Mouse (Mus musculus) heart, adult 2 months (tissue): ENCODE data around the gene D7Ertd443e. TPM values are rescaled to one million over a fixed set of nuclear protein-coding genes. Genes with fewer than 3 reads are reported as not detected.

ENCODE experiments used
- DNase-seq, 2 experiments: peaks; one replicate each; pipeline ENCODE4 v3.0.0; 2021
- H3K27ac ChIP-seq: fragments of 200-600 bp; 2 replicates; pipeline ENCODE4 v1.8.1; 2022
- H3K27me3 ChIP-seq: fragments of 200-500 bp; 2 replicates; pipeline ENCODE4 v1.6.1; 2012; ENCODE audit warnings: mild to moderate bottlenecking, low read length, inconsistent platforms, mixed read lengths; ENCODE audit not compliant: control insufficient read depth, insufficient read depth
- H3K36me3 ChIP-seq: fragments of 200-500 bp; 2 replicates; pipeline ENCODE4 v1.6.1; 2012; ENCODE audit warnings: low read length, inconsistent platforms; ENCODE audit not compliant: control insufficient read depth, insufficient read depth
- H3K4me1 ChIP-seq: fragments of 200-500 bp; 2 replicates; pipeline ENCODE4 v1.6.1; 2011; ENCODE audit warnings: low read length; ENCODE audit not compliant: control insufficient read depth, insufficient read depth
- H3K4me3 ChIP-seq: fragments of 200-600 bp; 2 replicates; pipeline ENCODE4 v1.8.1; 2022
- H3K79me2 ChIP-seq: fragments of 200-500 bp; replicated peaks from 2 replicates; pipeline ENCODE4 v1.6.1; 2012; ENCODE audit warnings: mild to moderate bottlenecking, inconsistent platforms, low read length, moderate library complexity, mixed read lengths; ENCODE audit not compliant: control insufficient read depth, insufficient read depth
- H3K9ac ChIP-seq: fragments of 200-500 bp; 2 replicates; pipeline ENCODE4 v1.6.1; 2012; ENCODE audit warnings: low read depth, mild to moderate bottlenecking, control low read depth, inconsistent platforms, low read length, mixed read lengths
- CTCF ChIP-seq: fragments of 200-600 bp; IDR thresholded peaks from 2 replicates; pipeline ENCODE4 v1.8.1; 2022; ENCODE audit warnings: antibody characterized with exemption, mild to moderate bottlenecking, moderate library complexity
- EP300 ChIP-seq: fragments of 200-500 bp; IDR thresholded peaks from 2 replicates; pipeline ENCODE4 v1.6.1; 2011; ENCODE audit warnings: low read depth, low read length, control low read depth; ENCODE audit not compliant: insufficient read depth
- POLR2A ChIP-seq: fragments of 200-500 bp; IDR thresholded peaks from 2 replicates; pipeline ENCODE4 v1.6.1; 2011; ENCODE audit warnings: mild to moderate bottlenecking, low read depth, low read length, control low read depth; ENCODE audit not compliant: insufficient read depth
- WGBS: fragments of 180-500 bp; shearing (Covaris S2); methylation state at CpG from one replicate; pipeline ENCODE4 v1.1.7; 2018; 5-methylcytosine and 5-hydroxymethylcytosine counted together
- intact Hi-C: fragments of 180-260 bp; cut with DNase I; formaldehyde crosslinking; loops from one replicate; pipeline ENCODE4 v1.15.1; 2025
- polyA plus RNA-seq: library from polyadenylated mRNA; depleted of rRNA; stranded (reverse); fragments of >200 nt; gene quantifications from 2 replicates; pipeline ENCODE4 v1.2.3, GENCODE M21; 2012; rRNA removed
- total RNA-seq, 2 experiments: library from RNA; stranded (reverse); gene quantifications; 2 replicates each; pipeline ENCODE4 v1.2.3; 2021

D7Ertd443e gene
- total and polyA plus RNA-seq, 3 experiments, result 1.5 to 6.1 (median 3.5) TPM

GRCm38 (mm10) chr7:134224421-134224740 is 161.1 kb downstream of the D7Ertd443e start:
- whole genome bisulfite sequencing, result 1% methylated on average over 14 of the region's 14 CpGs
- intact Hi-C loops, result loop anchor here (2.0 to 5.0 kb wide), 2 partner anchors 124 to 343 kb away; no protein-coding TSS in a partner anchor
- H3K36me3 ChIP-seq, result no peaks in the 10 kb centered on the region
- H3K4me3 ChIP-seq, result peak overlapping the region; percentile 57
- peaks cover 2% of the 10 kb centered on the region; the same call in 1 of the 2 replicates for H3K27me3 ChIP-seq
- no peak for DNase-seq
- no peaks in the 10 kb centered on the region; the same call in 1 of the 2 replicates for H3K4me1 ChIP-seq
- no peaks in the 10 kb centered on the region for H3K79me2 ChIP-seq
- peak overlapping the region; percentile 34 for H3K9ac ChIP-seq
- no peak overlapping the region for H3K27ac ChIP-seq
- TF ChIP-seq POLR2A, result no peak

- Histone ChIP-seq H3K36me3 (no peaks in the 10 kb centered on the region), H3K4me3 (peak overlapping the region; percentile 57), H3K79me2 (no peaks in the 10 kb centered on the region), H3K27ac (no peak overlapping the region), H3K27me3 (peaks cover 2% of the 10 kb centered on the region; the same call in 1 of the 2 replicates), H3K9ac (no peak overlapping the region), H3K4me1 (no peaks in the 10 kb centered on the region)
- intact Hi-C loops, result loop anchor here (1.0 to 5.0 kb wide), 4 partner anchors 125 to 367 kb away; no protein-coding TSS in a partner anchor
- WGBS, result 27% methylated on average over 16 of the region's 16 CpGs
- peak; percentile 68 to 84 for DNase-seq
- no peak for TF ChIP-seq EP300
- peak; percentile 98 for TF ChIP-seq CTCF
Measured at GRCm38 (mm10) chr7:134223444-134224161, 161.9 kb downstream of the D7Ertd443e start.

Other genes with a start within 250 kb of the D7Ertd443e start
- gene Adam12, start 153.5 kb downstream of the D7Ertd443e start, total RNA-seq, result under 1 TPM; 0.57 to 0.80 TPM
- 0.66 and 0.67 TPM in 2 replicates for gene Adam12, start 153.5 kb downstream of the D7Ertd443e start, polyA plus RNA-seq